Mouse (Mus musculus) heart, embryonic 13.5 days (tissue): ENCODE results near the gene Nhsl2. TPM values are rescaled to one million over a fixed set of nuclear protein-coding genes. Genes with fewer than 3 reads are reported as not detected.

Experiments
- ATAC-seq: fragments of 200-750 bp; cut with Nextera tagmentation; 2 replicates; pipeline ENCODE4 v1.8.0; 2017; ENCODE audit warnings: moderate TSS enrichment; ENCODE audit not compliant: insufficient number of reproducible peaks, low FRiP score, low TSS enrichment; ENCODE audit errors: extremely low read depth
- H3K27ac ChIP-seq: fragments of 300-500 bp; sonication (generic); replicated peaks from 2 replicates; pipeline ENCODE4 v1.5.1; 2015; ENCODE audit warnings: moderate library complexity, mild to moderate bottlenecking, inconsistent platforms
- H3K27me3 ChIP-seq: fragments of 300-500 bp; sonication (generic); replicated peaks from 2 replicates; pipeline ENCODE4 v1.6.1; 2015; ENCODE audit warnings: mild to moderate bottlenecking, inconsistent platforms
- H3K36me3 ChIP-seq: fragments of 300-500 bp; sonication (generic); 2 replicates; pipeline ENCODE4 v1.6.1; 2015; ENCODE audit warnings: mild to moderate bottlenecking, inconsistent platforms
- H3K4me1 ChIP-seq: fragments of 300-500 bp; sonication (generic); 2 replicates; pipeline ENCODE4 v1.6.1; 2015; ENCODE audit warnings: inconsistent platforms
- H3K4me2 ChIP-seq: fragments of 300-500 bp; sonication (generic); 2 replicates; pipeline ENCODE4 v1.6.1; 2015; ENCODE audit warnings: inconsistent platforms, mild to moderate bottlenecking, moderate library complexity
- H3K4me3 ChIP-seq: fragments of 300-500 bp; sonication (generic); 2 replicates; pipeline ENCODE4 v1.5.1; 2015; ENCODE audit warnings: moderate library complexity, mild to moderate bottlenecking, inconsistent platforms
- H3K9ac ChIP-seq: fragments of 300-500 bp; sonication (generic); 2 replicates; pipeline ENCODE4 v1.6.1; 2015; ENCODE audit warnings: inconsistent platforms, mild to moderate bottlenecking, moderate library complexity
- H3K9me3 ChIP-seq: fragments of 300-500 bp; sonication (generic); 2 replicates; pipeline ENCODE4 v1.6.1; 2016; ENCODE audit warnings: inconsistent platforms
- WGBS: fragments of 180-500 bp; shearing (Covaris S2); methylation state at CpG from one replicate; pipeline ENCODE4 v1.1.7; 2015; ENCODE audit warnings: mixed read lengths; 5-methylcytosine and 5-hydroxymethylcytosine counted together
- polyA plus RNA-seq: library from polyadenylated mRNA; unstranded; fragments of >200 nt; fragmentation: Nextera tagmentation; extraction: Ambion mirVana; gene quantifications from 2 replicates; pipeline ENCODE4 v1.2.1, GENCODE M21; 2015

Gene Nhsl2
- polyA plus RNA-seq, 1 experiment from 2014 or later, result 11.1 TPM

DNA sequence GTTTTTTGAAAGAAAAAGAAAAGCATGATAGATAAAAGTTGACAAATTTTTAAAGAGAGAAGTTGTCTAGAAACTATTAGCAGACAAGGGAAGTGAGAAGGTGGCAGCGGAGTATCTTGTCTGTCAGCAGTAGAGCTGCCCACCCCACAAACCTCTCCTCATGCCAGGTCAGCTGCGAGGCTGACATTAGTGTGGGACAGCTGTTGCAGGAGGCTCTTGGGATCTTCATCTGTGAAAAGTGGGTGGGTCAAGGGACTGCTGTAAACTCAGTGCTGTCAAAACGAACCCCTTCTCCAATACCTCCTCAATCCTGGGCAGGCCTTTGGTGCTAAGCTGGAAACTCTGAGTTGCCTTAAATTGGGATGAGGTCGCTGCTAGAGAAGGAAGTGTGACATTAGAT, 202.0 kb downstream of the Nhsl2 start:
- no peak for ATAC-seq
- 65% methylated on average over 4 of the region's 4 CpGs for WGBS
- H3K4me3 ChIP-seq, result no peak overlapping the region

GRCm38 (mm10) chrX:102053371-102053770, 204.2 kb downstream of the Nhsl2 start:
- WGBS, result 73% methylated on average over 2 of the region's 2 CpGs
- Histone ChIP-seq H3K9ac (no peak overlapping the region), H3K4me1 (no peaks in the 10 kb centered on the region), H3K4me2 (no peak overlapping the region), H3K36me3 (peaks cover 3% of the 10 kb centered on the region; the same call in 1 of the 2 replicates), H3K9me3 (no peaks in the 10 kb centered on the region), H3K27ac (no peak overlapping the region), H3K27me3 (peaks cover 3% of the 10 kb centered on the region; the same call in 1 of the 2 replicates), H3K4me3 (no peak overlapping the region)
- ATAC-seq, result no peak

More for the DNA sequence above, 202.0 kb downstream of the Nhsl2 start:
- Histone ChIP-seq H3K27ac (no peak overlapping the region), H3K9me3 (no peaks in the 10 kb centered on the region), H3K27me3 (peaks cover 6% of the 10 kb centered on the region; the same call in 1 of the 2 replicates), H3K4me1 (no peaks in the 10 kb centered on the region), H3K9ac (no peak overlapping the region), H3K4me2 (no peak overlapping the region), H3K36me3 (peaks cover 3% of the 10 kb centered on the region; the same call in 1 of the 2 replicates)

DNA sequence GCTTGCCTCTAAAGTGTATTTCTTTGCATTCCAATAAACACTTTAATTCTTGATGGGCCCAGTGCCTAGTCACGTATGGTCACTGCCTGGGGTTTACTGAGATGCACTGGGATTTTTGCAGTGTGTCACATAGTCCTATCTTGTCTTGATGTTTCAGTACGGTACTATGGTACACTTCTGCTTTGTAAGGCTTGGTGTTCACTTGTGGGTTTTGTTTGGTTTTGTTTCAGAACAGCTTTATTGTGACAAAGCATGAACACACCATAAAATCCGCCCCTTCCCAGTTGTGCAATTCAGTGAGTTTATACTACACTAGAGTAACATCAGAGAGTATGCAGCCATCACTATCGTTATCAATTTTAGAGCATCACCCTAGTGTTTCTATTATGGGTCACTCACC, 204.8 kb downstream of the Nhsl2 start:
- H3K4me3 ChIP-seq, result no peak overlapping the region
- H3K4me1 ChIP-seq, result no peaks in the 10 kb centered on the region
- no peak for ATAC-seq
- H3K4me2 ChIP-seq, result no peak overlapping the region
- no peak overlapping the region for H3K27ac ChIP-seq
- 80% methylated on average over 4 of the region's 4 CpGs for WGBS
- H3K9ac ChIP-seq, result no peak overlapping the region
- peaks cover 3% of the 10 kb centered on the region; the same call in 1 of the 2 replicates for H3K27me3 ChIP-seq
- no peaks in the 10 kb centered on the region for H3K9me3 ChIP-seq
- peaks cover 3% of the 10 kb centered on the region; the same call in 1 of the 2 replicates for H3K36me3 ChIP-seq

DNA sequence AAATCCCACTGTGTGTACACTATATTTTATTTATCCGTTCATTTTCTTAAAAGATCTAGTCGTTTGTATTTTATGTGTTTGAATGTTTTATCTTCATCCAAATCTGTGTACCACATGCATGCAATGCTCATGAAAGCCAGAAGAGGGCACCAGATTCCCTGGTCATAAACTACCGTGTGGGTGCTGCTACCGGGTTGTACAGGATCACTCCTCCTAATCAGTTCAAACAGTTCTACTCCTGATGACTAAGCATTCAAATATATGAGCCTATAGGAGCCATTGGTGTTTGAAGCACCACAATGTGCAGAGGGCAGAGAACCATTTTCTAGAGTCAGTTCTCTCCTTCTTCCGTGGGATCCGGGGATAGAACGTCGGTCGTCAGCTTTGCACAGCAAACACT, 210.3 kb downstream of the Nhsl2 start:
- Histone ChIP-seq H3K4me3 (no peak overlapping the region), H3K9me3 (no peaks in the 10 kb centered on the region), H3K36me3 (no peaks in the 10 kb centered on the region), H3K4me2 (no peak overlapping the region), H3K9ac (no peak overlapping the region), H3K27ac (no peak overlapping the region), H3K27me3 (no peaks in the 10 kb centered on the region; the same call in 1 of the 2 replicates), H3K4me1 (peaks cover 23% of the 10 kb centered on the region)
- WGBS, result 61% methylated on average over 9 of the region's 9 CpGs
- no peak for ATAC-seq

- H3K36me3 ChIP-seq, result no peaks in the 10 kb centered on the region
- no peak overlapping the region for H3K4me3 ChIP-seq
- ATAC-seq, result no peak
- 64% methylated on average over 5 of the region's 5 CpGs for WGBS
- H3K9me3 ChIP-seq, result no peaks in the 10 kb centered on the region
- no peak overlapping the region for H3K4me2 ChIP-seq
- peaks cover 26% of the 10 kb centered on the region for H3K4me1 ChIP-seq
- peaks cover 2% of the 10 kb centered on the region; the same call in 1 of the 2 replicates for H3K27me3 ChIP-seq
- no peak overlapping the region for H3K27ac ChIP-seq
- H3K9ac ChIP-seq, result no peak overlapping the region
These were observed 211.1 kb downstream of the Nhsl2 start for GRCm38 (mm10) chrX:102060243-102060642.

DNA sequence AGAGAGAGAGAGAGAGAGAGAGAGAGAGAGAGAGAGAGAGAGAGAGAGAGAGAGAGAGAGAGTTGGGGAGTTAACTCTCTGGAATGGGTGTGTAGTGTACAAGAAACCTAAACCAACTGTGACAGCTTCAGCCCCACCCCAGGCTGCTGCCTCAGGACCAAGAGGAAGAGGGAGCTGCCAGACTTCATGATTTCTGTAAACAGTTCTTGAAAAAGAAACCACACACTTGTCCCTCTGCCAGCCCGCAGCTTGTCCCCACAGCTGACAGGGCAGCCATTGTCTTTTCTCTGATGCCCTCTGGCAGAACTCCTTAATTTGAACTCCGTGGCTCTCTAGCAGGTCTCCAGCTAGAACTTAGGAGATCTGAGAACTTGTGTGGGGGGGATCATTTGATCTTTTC, 211.7 kb downstream of the Nhsl2 start:
- H3K4me1 ChIP-seq, result peaks cover 33% of the 10 kb centered on the region
- WGBS, result 49% methylated on average over 2 of the region's 2 CpGs
- ATAC-seq, result no peak
- no peaks in the 10 kb centered on the region for H3K9me3 ChIP-seq
- H3K36me3 ChIP-seq, result no peaks in the 10 kb centered on the region
- H3K27ac ChIP-seq, result no peak overlapping the region
- no peak overlapping the region for H3K9ac ChIP-seq
- H3K4me3 ChIP-seq, result no peak overlapping the region
- peaks cover 2% of the 10 kb centered on the region; the same call in 1 of the 2 replicates for H3K27me3 ChIP-seq
- no peak overlapping the region for H3K4me2 ChIP-seq

DNA sequence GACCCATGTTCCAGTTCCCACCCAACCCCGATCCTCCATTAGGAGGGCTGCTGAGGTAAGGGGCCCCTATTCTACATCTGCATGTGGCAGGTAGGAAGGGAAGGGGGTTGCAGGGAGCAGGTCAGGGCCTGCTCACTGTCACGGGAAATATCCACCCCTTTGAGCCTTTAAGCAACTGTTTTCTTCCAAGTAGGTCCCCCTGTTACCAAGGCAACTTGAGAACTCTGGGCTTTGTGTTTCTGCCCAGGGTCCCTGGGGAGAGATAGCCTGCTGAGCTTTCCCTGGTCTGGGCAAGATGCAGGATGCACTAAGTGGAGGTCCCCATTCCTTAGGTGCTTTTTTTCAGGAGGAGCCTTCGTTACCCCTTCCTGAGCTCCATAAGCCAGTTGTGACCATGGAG, 214.9 kb downstream of the Nhsl2 start:
- no peak overlapping the region for H3K27ac ChIP-seq
- no peak overlapping the region for H3K4me3 ChIP-seq
- H3K4me1 ChIP-seq, result peaks cover 35% of the 10 kb centered on the region
- no peak overlapping the region for H3K4me2 ChIP-seq
- WGBS, result 41% methylated on average over 3 of the region's 3 CpGs
- no peaks in the 10 kb centered on the region for H3K9me3 ChIP-seq
- H3K9ac ChIP-seq, result no peak overlapping the region
- H3K27me3 ChIP-seq, result peaks cover 12% of the 10 kb centered on the region
- H3K36me3 ChIP-seq, result 0 out of 2 replicates have a peak, but pooled peaks cover 3% of the 10 kb centered on the region
- ATAC-seq, result no peak

GRCm38 (mm10) chrX:102065213-102065775, 216.1 kb downstream of the Nhsl2 start:
- H3K36me3 ChIP-seq, result 0 out of 2 replicates have a peak, but pooled peaks cover 3% of the 10 kb centered on the region
- no peak overlapping the region for H3K27ac ChIP-seq
- no peak overlapping the region for H3K9ac ChIP-seq
- 38% methylated on average over 4 of the region's 4 CpGs for WGBS
- no peak overlapping the region for H3K4me3 ChIP-seq
- H3K4me1 ChIP-seq, result peaks cover 36% of the 10 kb centered on the region
- no peak overlapping the region for H3K4me2 ChIP-seq
- peaks cover 14% of the 10 kb centered on the region for H3K27me3 ChIP-seq
- no peaks in the 10 kb centered on the region for H3K9me3 ChIP-seq
- no peak for ATAC-seq

GRCm38 (mm10) chrX:102066134-102066533, 216.9 kb downstream of the Nhsl2 start:
- H3K27me3 ChIP-seq, result peaks cover 18% of the 10 kb centered on the region
- no peak overlapping the region for H3K4me3 ChIP-seq
- no peak overlapping the region for H3K4me2 ChIP-seq
- H3K4me1 ChIP-seq, result peaks cover 28% of the 10 kb centered on the region; the same call in 1 of the 2 replicates
- ATAC-seq, result no peak
- 0 out of 2 replicates have a peak, but pooled peaks cover 3% of the 10 kb centered on the region for H3K36me3 ChIP-seq
- 17% methylated on average over 9 of the region's 9 CpGs for WGBS
- no peak overlapping the region for H3K9ac ChIP-seq
- no peaks in the 10 kb centered on the region for H3K9me3 ChIP-seq
- H3K27ac ChIP-seq, result no peak overlapping the region

DNA sequence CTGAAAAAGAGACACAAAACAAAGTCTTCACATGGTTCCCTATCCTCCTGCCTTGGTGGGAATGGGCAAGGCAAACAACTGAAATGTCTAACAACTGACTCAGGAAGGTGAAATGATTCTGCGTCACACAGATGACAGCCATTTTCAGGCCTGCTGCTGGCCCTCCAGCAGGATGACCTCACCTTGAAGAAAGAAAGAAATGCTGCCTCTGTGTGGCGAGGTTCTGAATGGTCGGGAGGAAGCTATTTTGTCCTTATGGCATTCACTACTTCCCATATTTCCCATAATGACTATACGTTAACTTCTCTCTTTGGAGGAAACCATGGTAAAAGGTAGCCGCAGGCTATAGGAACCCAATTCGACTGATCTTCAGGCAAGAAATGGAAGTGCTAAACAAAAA, 217.9 kb downstream of the Nhsl2 start:
- Histone ChIP-seq H3K4me1 (peaks cover 32% of the 10 kb centered on the region), H3K36me3 (0 out of 2 replicates have a peak, but pooled peaks cover 3% of the 10 kb centered on the region), H3K27ac (no peak overlapping the region), H3K4me2 (no peak overlapping the region), H3K9ac (no peak overlapping the region), H3K9me3 (no peaks in the 10 kb centered on the region), H3K4me3 (no peak overlapping the region), H3K27me3 (peaks cover 23% of the 10 kb centered on the region)
- WGBS, result 66% methylated on average over 6 of the region's 6 CpGs
- ATAC-seq, result no peak

GRCm38 (mm10) chrX:102068811-102069540, 219.8 kb downstream of the Nhsl2 start:
- Histone ChIP-seq H3K4me3 (no peak overlapping the region), H3K9ac (no peak overlapping the region), H3K9me3 (no peaks in the 10 kb centered on the region), H3K4me2 (no peak overlapping the region), H3K36me3 (peaks cover 9% of the 10 kb centered on the region; the same call in 1 of the 2 replicates), H3K27me3 (peaks cover 34% of the 10 kb centered on the region), H3K4me1 (peaks cover 30% of the 10 kb centered on the region), H3K27ac (no peak overlapping the region)
- ATAC-seq, result no peak
- WGBS, result 86% methylated on average over 24 of the region's 24 CpGs
